In the genomic region with DNA sequence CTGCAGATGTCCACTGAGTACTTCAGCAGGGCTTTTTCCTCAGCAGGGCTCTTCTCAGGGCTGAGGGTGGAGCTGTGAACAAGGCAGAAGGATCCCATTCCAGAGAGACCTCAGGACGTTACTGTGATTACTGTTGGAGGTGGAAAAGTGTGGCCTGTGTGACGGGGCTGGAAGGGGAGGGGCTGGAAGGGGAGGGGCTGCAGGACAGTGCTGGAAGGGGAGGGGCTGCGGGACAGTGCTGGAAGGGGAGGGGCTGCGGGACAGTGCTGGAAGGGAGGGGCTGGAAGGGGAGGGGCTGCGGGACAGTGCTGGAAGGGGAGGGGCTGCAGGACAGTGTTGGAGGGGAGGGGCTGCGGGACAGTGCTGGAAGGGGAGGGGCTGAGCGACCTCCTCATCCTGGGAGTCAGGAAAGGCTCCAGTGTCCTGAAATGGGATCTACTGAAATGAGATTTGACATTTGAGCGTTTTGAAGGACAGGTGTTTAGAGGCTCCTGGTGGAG, we compare ENCODE assay signal across 8 mouse cellular contexts.
A peak's percentile ranks its signal among the peaks of the same experiment; 100 is the strongest.
DNase-seq lines count a peak whose midpoint lies in the region; ATAC-seq and TF ChIP-seq lines count a peak whose summit lies in the region.

No protein-coding gene starts in this region.

- H3K4me1 ChIP-seq in heart, embryonic 15.5 days (replicated peaks): peaks cover 19% of the 10 kb centered on the region
- peaks cover 32% of the 10 kb centered on the region for H3K4me1 ChIP-seq in embryonic facial prominence, embryonic 15.5 days
- H3K4me1 ChIP-seq in midbrain, postnatal 0 days (ENCODE audit: insufficient read depth, low read length): no peaks in the 10 kb centered on the region

- no peaks in the 10 kb centered on the region for H3K9me3 ChIP-seq in heart, embryonic 15.5 days (replicated peaks)
- no peaks in the 10 kb centered on the region for H3K9me3 ChIP-seq in embryonic facial prominence, embryonic 15.5 days (replicated peaks)
- H3K9me3 ChIP-seq in midbrain, postnatal 0 days (ENCODE audit: low read length): no peaks in the 10 kb centered on the region

- no peak for DNase-seq in heart, adult 8-10 months (ENCODE audit: low spot score)
- peak; percentile 39 for DNase-seq in kidney, postnatal 14 days
- DNase-seq in midbrain, postnatal 0 days (ENCODE audit: low spot score): no peak
- DNase-seq in layer of hippocampus, postnatal 10 days (ENCODE audit: low spot score in 2 of 2): no peak
- DNase-seq in cerebellum, adult 18-20 months: no peak

- no peaks in the 10 kb centered on the region for H3K36me3 ChIP-seq in heart, embryonic 15.5 days
- no peaks in the 10 kb centered on the region for H3K36me3 ChIP-seq in embryonic facial prominence, embryonic 15.5 days
- no peaks in the 10 kb centered on the region for H3K36me3 ChIP-seq in midbrain, postnatal 0 days (ENCODE audit: insufficient read depth, low read length)

- peak; percentile 87 for ATAC-seq in heart, embryonic 15.5 days (replicated peaks; ENCODE audit: insufficient number of reproducible peaks, insufficient read depth, low FRiP score, low read depth)
- peak; percentile 83 for ATAC-seq in embryonic facial prominence, embryonic 15.5 days (ENCODE audit: insufficient number of reproducible peaks, low FRiP score, low TSS enrichment, low read depth)
- ATAC-seq in midbrain, postnatal 0 days (ENCODE audit: low FRiP score): peak; percentile 24; the same call in 1 of the 2 replicates
- ATAC-seq in CD4-positive, CD25-positive, alpha-beta regulatory T cell, adult 4 months: no peak

- TF ChIP-seq CTCF in midbrain, postnatal 0 days (IDR thresholded peaks at IDR 0.05): no peak

- H3K4me3 ChIP-seq in heart, embryonic 15.5 days: peak overlapping the region; percentile 23
- H3K4me3 ChIP-seq in embryonic facial prominence, embryonic 15.5 days (replicated peaks): peak overlapping the region; percentile 13; the same call in 1 of the 2 replicates
- no peak overlapping the region for H3K4me3 ChIP-seq in midbrain, postnatal 0 days (ENCODE audit: low read depth, low read length)

- 0 out of 2 replicates have a peak overlapping the region, but pooled peaks have one; percentile 5 for H3K9ac ChIP-seq in heart, embryonic 15.5 days
- no peak overlapping the region for H3K9ac ChIP-seq in embryonic facial prominence, embryonic 15.5 days
- H3K9ac ChIP-seq in midbrain, postnatal 0 days (replicated peaks; ENCODE audit: low read length, poor library complexity, severe bottlenecking): no peak overlapping the region

- peak overlapping the region; percentile 65 for H3K27ac ChIP-seq in heart, embryonic 15.5 days
- H3K27ac ChIP-seq in embryonic facial prominence, embryonic 15.5 days (replicated peaks): peak overlapping the region; percentile 55
- H3K27ac ChIP-seq in midbrain, postnatal 0 days (ENCODE audit: low read depth, low read length): no peak overlapping the region

- H3K4me2 ChIP-seq in heart, embryonic 15.5 days: peak overlapping the region; percentile 51
- peak overlapping the region; percentile 43 for H3K4me2 ChIP-seq in embryonic facial prominence, embryonic 15.5 days (replicated peaks)
- peak overlapping the region; percentile 9; the same call in 1 of the 2 replicates for H3K4me2 ChIP-seq in midbrain, postnatal 0 days (ENCODE audit: low read depth, low read length, poor library complexity, severe bottlenecking)

- H3K27me3 ChIP-seq in heart, embryonic 15.5 days: peaks cover 13% of the 10 kb centered on the region; the same call in 1 of the 2 replicates
- no peaks in the 10 kb centered on the region for H3K27me3 ChIP-seq in embryonic facial prominence, embryonic 15.5 days
- H3K27me3 ChIP-seq in midbrain, postnatal 0 days (ENCODE audit: insufficient read depth, low read length): no peaks in the 10 kb centered on the region

- WGBS in heart, embryonic 15.5 days: 1% methylated on average over 8 of the region's 8 CpGs
- WGBS in embryonic facial prominence, embryonic 15.5 days: 1% methylated on average over 8 of the region's 8 CpGs
- 1% methylated on average over 8 of the region's 8 CpGs for WGBS in midbrain, postnatal 0 days
